Mouse (Mus musculus) cortical plate, adult 2 months (tissue): Measurements from ENCODE around the gene Asic2.

Experiments
- CTCF ChIP-seq: fragments of 200-500 bp; IDR thresholded peaks from 2 replicates; pipeline ENCODE4 v1.5.1; 2011; ENCODE audit warnings: mild to moderate bottlenecking, control low read depth, low read length; ENCODE audit not compliant: insufficient read depth; ENCODE audit errors: extremely low read depth
- POLR2A ChIP-seq: fragments of 200-500 bp; IDR thresholded peaks from 2 replicates; pipeline ENCODE4 v1.6.1; 2011; ENCODE audit warnings: mild to moderate bottlenecking, low read length, control low read depth; ENCODE audit not compliant: insufficient read depth; ENCODE audit errors: extremely low read depth

- TF ChIP-seq CTCF, result no peak
- TF ChIP-seq POLR2A, result no peak
Observed at GRCm38 (mm10) chr11:81416319-81416718, 551.9 kb downstream of the Asic2 start.
